Mouse (Mus musculus) cerebellum, adult 9-10 months (tissue): ENCODE measurements around the gene Tmem116.
A peak's percentile ranks its signal among the peaks of the same experiment; 100 is the strongest.

ENCODE experiments used
- DNase-seq: peaks from one replicate; pipeline ENCODE4 v3.0.0; 2022

Gene Tmem116

GRCm38 (mm10) chr5:121543370-121543769 lies 91.7 kb downstream of the Tmem116 start:
- DNase-seq, result no peak

GRCm38 (mm10) chr5:121544910-121545792 lies 93.5 kb downstream of the Tmem116 start, which contains the start of the genes Adam1a and Gm42878:
Gene Adam1a, minus strand, starts transcription at chr5:121545482.
Gene Gm42878, minus strand, starts transcription at chr5:121545482.
- peak; percentile 25 for DNase-seq

GRCm38 (mm10) chr5:121545793-121546529 lies 94.3 kb downstream of the Tmem116 start, which contains the start of gene Mapkapk5:
Gene Mapkapk5, minus strand, starts transcription at chr5:121545905.
- DNase-seq, result peak; percentile 97

- peak; percentile 48 for DNase-seq
Observed at GRCm38 (mm10) chr5:121546530-121546895, 94.8 kb downstream of the Tmem116 start.

- peak; percentile 15 for DNase-seq
Observed at GRCm38 (mm10) chr5:121547084-121547483, 95.4 kb downstream of the Tmem116 start.

GRCm38 (mm10) chr5:121549196-121549595 lies 97.5 kb downstream of the Tmem116 start:
- no peak for DNase-seq

GRCm38 (mm10) chr5:121562436-121562835 lies 110.7 kb downstream of the Tmem116 start:
- DNase-seq, result no peak

- DNase-seq, result peak; percentile 68
Observed at GRCm38 (mm10) chr5:121564468-121564895, 112.8 kb downstream of the Tmem116 start.

- no peak for DNase-seq
Observed at GRCm38 (mm10) chr5:121566035-121566681, 114.5 kb downstream of the Tmem116 start.

GRCm38 (mm10) chr5:121569881-121570420 lies 118.3 kb downstream of the Tmem116 start:
- DNase-seq, result no peak

GRCm38 (mm10) chr5:121570787-121571186 lies 119.1 kb downstream of the Tmem116 start:
- no peak for DNase-seq
